Mouse (Mus musculus) naive thymus-derived CD4-positive, alpha-beta T cell, adult 2 months (primary cell): ENCODE measurements around the gene Gm42906.

Source experiments
- DNase-seq: peaks from one replicate; pipeline ENCODE4 v3.0.0-alpha.2; 2011; ENCODE audit warnings: low read depth

Gm42906 gene

DNA sequence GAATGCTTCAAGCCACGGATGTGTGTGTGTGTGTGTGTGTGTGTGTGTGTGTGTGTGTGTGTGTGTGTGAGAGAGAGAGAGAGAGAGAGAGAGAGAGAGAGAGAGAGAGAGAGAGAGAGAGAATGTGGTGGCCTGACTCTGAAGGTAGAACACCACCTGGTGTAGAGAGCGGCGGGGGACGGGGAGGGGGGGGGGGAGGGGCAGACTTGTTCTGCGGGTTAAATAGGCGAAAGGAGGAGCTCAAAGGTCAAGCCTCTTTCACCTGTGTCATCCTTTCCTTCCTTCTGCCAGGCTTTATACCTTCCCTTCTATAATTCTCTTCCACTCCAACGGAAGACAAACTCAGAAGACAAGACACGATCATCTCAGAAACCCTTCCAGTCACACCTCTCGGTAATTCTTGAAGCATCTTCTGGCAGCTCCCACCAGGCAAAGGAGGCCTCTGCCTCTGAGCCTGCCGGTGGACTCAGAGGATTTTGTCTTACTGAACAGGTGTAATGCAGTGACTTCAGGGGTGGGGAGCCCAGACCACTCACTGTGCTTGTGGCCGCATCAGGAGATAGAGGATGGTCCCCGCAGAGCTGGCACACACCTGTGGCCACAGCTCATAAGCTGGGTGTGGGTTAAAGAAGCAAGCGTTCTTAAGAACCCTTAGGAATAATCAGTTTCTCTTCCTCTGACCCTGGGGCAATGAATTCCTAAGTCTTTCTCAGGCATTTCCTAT, 195.2 kb downstream of the Gm42906 start:
- DNase-seq = peak; percentile 7

DNA sequence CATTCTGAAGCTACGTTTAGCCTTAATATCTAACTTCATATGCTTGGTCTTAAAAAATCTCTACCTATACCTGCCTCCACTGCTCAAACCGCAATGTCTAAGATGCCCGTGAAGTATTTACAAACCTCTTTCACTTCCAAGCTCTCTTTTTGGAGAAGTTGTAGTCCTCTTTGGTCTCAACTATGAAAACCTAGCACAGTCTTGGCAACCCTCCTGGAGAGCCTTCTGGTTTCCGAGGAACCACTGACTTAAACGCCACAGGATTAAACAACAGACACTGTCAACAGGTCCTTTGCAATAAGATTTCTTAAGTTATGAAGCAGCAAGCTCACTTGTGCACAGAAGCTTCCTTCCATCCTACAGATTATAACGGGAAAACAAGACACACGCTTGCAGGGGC, 196.1 kb downstream of the Gm42906 start:
- DNase-seq = no peak

DNA sequence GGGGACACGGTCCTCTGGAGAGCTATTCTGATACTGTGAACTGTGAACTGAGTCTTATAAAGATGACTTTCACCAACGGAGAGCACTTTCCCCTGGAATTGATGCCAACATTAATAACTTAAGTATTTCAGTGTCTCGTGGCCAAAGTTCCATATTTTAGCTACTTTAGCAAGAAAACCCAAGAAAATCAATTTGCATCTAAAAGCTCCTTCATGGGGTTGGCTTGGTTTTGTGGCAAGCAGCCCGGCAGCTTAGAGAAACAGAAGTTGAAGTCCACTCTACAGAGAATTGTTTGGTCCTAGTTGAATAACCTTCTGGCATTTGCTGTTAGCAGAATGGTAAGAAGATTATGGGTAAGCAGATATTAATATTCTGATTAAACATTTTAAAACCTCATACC, 196.6 kb downstream of the Gm42906 start:
- no peak for DNase-seq

DNA sequence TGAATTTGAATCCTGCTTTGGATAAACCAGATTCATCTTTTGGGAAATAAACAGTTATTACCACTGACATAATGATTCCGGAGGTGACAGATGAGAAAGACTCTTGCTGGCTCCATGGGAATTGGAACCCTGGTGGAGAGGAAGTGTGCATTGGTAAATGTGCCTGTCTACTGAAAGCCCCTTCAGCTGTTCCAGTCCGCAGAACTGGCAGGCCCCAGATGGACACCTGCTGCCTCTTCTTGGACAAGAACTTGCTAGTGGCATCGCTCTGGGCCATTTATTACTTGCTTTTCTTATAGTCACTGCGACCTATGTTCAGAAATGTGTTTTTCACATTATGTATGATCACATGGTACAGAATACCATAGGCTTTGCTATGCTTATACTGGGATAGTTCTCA, 197.5 kb downstream of the Gm42906 start:
- DNase-seq = no peak

DNA sequence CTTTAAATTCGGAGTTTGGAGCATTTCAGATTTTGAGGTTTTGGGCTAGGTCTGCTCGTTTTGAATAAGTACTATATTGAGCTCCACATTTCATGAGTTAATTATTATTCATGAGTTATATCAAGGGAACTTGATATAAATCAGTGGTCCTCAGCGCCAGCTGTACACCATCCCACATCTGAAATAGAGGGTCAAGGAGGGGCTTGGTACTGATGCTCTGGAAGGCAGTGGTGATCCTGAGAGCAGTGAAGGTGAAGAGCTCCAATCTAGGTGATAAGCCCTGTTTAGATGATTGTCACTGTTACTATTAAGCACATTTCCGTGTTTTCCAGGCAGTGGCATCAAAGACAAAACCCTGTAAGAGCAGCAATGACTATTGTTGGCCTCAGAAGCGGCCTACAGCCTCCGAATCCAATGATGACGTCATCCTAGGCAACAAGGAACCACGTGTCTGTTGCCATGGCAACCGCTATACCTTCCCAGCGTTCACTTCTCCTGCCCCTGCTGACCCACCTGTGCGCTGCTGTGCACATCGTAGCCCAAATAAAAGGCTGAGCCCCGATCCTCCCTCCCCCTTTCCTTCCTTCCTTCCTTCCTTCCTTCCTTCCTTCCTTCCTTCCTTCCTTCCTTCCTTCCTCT, 199.5 kb downstream of the Gm42906 start:
- no peak for DNase-seq

DNA sequence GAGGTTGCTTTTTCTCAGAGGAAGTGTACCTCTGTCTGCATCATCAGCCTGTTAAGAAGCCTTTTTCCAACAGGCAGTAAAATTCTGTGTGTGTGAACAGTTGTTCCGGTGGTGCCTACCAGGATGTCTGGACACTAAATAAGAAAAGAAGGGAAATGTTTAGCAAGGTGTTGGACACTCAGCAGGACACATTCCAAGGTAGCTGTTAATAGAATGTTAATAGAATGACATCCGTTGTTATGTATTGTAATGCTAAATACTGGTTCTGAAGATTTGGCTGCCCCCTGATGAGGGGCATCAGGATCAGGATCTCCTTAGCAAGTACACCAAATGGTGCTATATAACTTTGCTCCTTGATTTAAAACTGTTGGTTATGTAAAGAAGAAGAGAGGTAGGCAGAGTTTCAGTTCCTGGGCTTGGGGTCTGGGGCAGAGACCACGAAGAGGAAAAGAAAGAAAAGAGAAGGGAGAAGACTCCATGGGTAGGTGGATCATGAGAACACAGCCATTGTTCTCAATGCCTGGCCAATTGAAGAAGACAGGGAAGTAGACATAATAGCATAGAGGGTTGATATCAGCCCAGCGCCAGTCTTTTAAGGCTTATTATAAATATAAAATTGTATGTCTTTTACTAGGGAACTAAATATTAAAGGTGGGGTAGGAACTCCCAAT, 204.1 kb downstream of the Gm42906 start:
- DNase-seq = no peak

DNA sequence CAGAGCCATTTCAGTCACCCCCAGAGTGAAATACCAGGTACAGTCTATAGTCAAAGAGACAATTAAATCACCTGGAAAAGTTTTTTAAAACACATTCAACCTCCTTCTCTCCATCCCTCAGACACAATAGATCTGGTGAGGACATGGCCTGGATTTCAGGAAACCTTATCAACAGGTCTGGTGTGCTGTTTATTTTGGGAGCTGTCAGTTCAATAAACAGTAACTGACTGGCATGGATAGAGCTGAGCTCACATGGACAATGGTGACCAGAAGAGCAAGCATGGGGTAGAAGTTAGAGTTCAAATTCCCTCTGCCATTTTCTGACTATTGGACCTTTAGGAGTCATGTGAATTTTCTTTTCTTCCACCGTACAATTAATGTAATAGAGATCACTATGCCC, 205.2 kb downstream of the Gm42906 start:
- no peak for DNase-seq

DNA sequence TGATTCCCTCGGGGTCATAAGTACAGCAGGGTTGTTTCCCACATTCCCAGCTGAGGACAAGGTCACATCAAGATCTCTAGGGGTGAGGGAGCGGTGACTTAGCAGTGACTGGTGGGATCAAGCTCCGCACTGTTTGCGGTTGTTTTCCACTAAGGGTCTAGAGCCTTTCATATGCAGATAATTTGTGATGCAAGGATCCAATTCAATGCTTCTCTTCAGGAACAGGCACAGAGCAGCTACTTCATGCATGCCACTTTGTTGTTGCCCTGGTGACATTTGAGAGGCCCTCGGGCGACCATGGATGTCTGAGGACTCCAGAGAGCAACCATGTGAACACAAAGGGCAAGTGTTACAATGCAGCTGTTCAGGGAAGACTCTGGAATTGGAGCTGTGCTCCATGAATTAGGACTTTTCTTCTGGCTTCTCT, 209.3 kb downstream of the Gm42906 start:
- no peak for DNase-seq

DNA sequence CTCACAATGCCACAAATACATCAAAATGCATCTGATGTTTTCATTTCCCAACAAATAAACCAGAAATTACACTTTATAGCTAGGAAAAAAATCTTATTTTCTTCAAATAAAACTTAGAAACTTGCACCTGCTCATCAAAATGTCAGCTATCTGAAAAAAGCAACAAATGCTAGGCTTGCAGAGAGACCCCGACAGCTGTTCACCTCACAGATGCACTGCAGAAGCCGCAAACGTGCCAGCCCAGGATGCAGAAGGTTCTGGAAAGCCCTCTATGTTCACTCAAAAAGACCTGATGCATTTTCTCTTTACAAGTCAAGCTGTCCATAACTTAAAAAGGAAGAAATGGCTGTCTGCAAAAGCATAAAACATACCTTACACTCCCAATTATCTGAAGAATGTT, 214.9 kb downstream of the Gm42906 start:
- no peak for DNase-seq

DNA sequence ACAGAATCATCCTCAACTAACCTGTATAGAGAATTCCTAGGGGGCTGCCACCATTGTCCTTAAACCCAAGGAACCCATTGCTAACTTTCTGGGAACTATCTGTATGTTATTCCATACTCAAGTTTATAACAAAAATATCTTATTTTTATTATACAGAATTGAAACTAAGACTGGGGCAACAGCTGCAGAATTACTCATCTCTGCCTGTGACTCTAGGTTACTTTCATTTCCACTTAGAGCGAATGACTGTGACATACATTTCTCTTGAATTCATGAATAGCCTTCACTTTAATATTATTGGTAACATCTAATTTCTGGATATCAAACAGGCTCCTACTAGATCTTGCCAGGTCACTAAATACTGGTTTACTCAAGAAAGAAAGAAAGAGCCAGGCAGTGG, 217.1 kb downstream of the Gm42906 start:
- DNase-seq = no peak

DNA sequence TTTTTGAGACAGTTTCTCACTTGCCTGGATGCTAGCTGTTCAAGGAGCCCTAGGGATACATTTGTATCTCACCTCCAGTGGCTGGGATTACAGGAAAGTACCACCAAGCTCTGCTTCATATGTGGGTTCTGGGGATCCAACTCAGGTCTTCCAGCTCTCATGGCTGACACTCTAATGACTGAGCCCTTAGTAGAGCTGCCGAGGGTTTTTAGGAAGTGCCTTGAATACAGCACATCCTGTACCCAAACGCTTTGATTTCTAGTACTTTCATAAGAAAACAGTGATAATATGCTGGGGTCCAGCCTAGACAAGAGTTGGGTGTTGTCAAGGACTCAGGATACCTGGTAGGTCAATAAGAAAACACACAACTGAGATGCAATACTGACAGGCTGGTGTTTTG, 217.9 kb downstream of the Gm42906 start:
- no peak for DNase-seq

DNA sequence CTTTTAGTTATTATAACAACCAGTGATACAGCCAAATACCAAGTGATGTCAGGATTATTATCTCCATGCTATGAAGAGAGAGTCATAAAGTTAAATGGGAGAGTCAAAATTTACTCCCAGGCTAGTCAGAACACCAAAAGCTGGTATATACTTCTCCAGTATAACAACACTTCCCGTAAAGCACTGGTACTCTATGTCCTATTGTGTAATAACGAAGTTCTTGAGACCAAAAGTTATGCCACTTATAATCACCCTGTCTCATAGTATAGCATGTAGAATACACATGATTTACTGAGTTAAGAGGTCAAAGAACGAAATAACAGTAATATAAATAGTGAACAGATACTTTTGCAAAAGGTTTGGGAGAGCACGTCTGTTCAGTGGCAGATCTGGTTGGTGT, 222.9 kb downstream of the Gm42906 start:
- no peak for DNase-seq

DNA sequence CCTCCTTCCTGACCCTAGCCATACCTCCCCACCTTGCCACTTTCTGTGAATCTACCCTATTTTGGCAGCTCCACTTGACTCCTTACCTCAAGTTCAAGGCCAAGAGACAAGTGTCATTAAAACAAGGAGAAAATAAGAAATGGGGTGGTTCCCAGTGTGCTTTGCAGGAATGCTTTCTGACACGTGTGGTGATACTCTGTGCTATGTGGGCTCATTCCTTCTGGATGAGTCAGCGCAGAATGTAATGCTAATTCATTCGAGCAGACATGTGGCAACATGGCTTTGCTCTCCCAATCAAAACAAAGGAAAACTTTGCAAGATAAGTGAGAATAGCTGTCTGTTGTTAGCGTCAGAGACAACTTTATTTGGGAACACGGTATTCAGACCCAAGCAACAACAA, 225.0 kb downstream of the Gm42906 start:
- DNase-seq = no peak

DNA sequence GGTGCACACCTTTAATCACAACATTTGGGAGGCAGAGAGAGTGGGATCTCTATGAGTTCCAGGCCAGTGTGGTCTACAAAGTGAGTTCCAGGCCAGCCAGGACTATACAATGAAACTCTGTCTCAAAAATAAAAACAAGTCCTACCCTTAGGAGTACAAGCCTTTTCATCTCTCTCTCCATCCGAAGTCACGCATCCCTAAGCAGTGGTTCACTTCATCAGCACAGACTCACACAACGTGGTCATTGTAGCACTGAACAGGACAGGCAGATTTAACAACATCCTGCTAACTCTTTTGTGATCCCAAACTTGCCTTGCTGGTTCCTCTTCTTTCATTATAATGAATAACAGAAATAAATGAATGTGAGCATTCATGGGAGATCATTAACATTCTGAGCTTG, 226.7 kb downstream of the Gm42906 start:
- DNase-seq = no peak

DNA sequence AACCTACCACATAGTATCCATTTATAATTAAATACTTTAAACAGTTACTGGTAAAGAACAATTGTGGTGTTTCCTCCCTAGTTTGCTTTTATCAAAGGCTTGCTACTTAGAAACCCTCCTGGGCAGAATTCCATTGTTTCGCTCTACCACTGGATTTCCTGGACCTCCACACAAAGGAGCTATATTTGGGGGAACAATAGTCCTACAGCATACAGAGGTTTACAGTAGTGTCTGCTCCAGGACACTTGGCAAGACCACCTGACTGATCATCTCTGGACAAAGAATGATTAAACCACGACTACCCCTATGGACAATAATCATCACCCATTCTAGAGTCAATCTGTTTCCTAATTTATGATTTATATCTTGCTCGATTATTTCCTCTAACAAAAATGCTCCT, 228.7 kb downstream of the Gm42906 start:
- no peak for DNase-seq

DNA sequence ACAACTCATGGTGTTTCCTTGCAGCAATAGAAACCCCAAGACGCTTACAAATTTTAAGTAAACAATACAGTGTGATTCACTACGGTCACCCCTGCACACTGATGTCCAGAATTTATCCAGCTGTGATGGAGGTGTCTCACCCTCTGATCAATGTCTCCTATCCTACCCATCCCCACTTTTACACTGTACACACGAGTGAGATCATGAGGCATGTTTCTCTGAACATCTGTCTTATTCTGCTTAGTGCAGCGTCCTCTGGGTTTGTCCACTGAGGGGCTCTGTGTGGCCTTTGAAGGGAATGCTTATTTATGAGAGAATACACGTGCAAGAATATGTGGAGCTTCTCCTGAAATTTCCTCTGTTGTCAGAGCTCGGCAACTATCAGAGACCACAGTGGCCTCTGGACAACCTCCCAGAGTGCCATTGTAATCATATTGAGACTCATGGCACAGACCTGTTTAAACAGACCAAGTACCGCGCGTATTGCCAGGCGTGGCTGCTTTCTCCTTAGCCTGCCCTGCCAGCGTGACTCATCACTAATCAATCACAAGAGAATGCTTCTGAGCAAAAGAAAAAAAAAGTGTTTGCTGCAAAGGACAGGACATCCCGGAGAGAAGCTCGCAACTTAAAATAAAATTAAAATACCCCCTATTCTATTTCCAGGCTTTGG, 231.2 kb downstream of the Gm42906 start:
- DNase-seq = no peak

DNA sequence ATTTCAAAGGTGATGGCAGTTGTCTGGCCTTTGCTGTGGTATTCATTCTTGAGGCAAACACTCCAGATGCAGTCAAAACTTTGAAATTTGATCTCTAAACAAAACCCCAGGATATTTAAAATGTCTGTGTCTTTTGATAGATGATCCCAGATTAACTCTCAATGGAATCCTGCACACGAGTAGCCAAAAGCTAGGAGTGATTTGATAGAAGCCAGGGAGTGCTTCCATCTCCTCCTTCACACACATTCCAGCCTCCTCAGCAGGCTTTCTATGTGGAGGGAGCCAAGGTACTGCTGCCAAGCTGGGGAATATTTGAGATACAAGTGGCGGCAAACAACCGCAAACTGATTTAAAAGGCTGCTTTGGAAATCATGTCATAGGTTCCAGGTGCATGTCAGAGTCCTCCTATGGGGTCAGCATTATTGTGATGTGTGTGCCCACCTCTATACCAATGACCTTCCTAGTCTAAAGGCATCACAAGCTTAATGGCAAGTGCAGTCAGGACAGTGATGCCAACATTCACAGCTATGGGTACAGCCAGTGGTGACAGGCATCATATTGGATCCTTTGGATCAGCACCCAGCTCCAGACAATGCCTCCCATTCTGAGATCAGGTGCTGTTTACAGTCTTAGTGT, 234.0 kb downstream of the Gm42906 start:
- DNase-seq = no peak

DNA sequence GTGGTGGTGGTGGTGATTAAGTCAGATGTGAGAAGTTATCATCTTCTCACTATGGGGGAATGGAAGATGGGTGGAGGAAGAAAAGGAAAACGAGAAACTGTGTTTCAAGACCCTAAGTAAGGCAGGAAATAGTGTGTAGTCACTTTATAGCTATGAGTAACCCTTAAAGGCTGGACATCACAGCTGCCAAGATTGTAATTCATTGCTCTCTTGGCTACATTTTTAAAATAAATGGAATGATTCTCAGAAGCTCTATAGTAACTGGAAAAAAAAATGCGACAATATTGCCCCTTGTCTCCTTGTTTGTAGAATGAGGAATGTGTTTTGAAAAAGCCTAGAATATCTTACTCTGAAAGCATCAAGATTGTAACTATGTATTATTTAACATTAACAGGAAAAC, 235.7 kb downstream of the Gm42906 start:
- DNase-seq = no peak

DNA sequence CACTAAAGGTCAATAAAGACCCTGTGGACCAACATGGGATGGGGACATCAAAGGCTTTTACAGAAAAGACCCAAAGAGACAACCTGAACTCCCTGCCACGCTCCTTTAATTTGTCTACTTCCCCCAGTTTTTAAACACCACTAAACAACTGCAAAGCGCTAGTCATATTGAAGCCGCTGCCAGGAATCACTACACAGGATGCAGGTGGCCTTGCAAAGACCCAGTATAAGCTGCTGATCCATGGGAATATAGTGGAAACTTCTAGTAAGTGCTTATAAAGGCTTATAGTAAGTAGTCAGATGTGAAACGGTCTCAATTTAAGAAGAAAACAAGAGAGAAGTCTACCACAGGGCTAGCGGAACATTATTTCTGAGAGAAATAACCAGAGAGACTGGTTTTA, 237.2 kb downstream of the Gm42906 start:
- no peak for DNase-seq

DNA sequence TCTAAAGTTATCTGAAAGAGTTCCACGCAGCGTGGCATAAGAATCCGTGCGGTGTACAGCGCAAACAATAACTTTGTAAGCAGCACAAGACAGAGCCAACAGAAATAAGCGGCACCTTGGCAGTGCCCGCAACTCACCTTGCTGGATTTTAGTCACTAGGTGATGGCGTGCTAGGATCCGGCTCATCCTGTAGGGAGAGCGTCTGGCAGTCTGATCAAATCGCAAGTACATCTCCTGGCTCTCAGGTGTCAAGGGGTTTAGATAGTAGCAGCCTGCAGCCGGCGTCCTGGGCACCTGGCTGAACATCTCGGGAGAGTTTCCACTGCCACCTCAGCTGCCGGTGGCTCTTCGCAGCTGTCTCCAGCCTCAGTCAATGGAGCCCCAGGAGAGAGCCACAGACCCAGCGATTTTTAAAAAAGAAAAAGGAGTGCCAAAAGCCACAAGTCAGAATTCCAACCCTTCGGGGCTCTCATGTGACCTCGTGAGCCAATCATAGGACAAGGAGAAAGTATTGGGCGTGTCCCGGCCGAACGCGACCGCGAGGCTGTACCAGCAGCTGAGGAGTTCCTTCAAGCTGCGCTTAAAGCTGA, 238.1 kb downstream of the Gm42906 start:
- DNase-seq = peak; percentile 8

DNA sequence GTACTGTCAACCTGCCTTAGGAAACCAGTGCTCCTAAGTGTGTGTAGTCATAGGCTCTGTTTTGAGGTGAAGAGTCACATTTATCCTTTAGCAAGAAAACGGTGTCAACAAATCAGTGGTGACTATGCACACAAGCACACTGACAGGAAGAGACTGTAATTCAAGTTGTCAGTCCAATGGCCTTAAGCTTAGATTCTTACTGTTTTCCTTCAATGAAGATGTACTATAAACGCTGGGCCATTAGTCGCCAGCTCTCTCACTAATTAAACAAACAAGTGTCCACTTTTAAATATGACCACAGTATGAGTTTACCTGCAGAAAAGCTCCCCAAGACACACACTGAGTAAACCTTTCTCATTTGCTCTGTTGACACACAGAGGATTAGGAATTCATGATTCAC, 238.6 kb downstream of the Gm42906 start:
- DNase-seq = no peak

DNA sequence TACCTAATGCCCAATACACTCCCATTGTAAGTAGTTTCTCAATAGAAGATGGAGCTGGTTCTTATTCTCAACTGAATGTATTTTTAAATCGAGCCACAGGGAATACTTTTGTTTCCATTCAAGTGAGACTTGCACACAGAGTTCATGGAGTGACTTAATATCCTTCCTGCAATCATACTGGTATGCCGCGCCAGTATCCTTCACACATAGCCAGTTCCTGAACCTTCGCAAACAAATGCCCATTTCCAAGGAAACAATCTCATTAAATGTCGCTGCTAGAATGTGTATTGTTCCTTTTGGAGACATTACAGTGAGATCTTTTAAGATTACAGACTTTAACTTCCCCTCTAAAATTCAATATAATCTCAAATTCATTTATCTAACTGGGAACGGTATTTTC, 239.3 kb downstream of the Gm42906 start:
- no peak for DNase-seq
